Mouse (Mus musculus): ENCODE measurements around the gene A930033H14Rik. TPM values are rescaled to one million over a fixed set of nuclear protein-coding genes. Genes with fewer than 3 reads are reported as not detected.

The A930033H14Rik gene
- polyA plus RNA-seq, 1 experiment from 2014 or later = 0.81 TPM

Other genes with a start within 250 kb of the A930033H14Rik start
- gene Rhobtb1, start 61.7 kb downstream of the A930033H14Rik start, polyA plus RNA-seq (2016; fragmentation: Nextera tagmentation; extraction: Ambion mirVana) = 12.8 and 15.0 TPM in 2 replicates
- gene Cdk1, start 139.8 kb upstream of the A930033H14Rik start, polyA plus RNA-seq (2016; fragmentation: Nextera tagmentation; extraction: Ambion mirVana) = 410 and 491 TPM in 2 replicates
- 37.8 and 44.7 TPM in 2 replicates for gene Ank3, start 185.7 kb upstream of the A930033H14Rik start, polyA plus RNA-seq (2016; fragmentation: Nextera tagmentation; extraction: Ambion mirVana)